Mouse (Mus musculus) liver, embryonic 14.5 days (tissue): ENCODE measurements around the gene Pde10a. TPM values are rescaled to one million over a fixed set of nuclear protein-coding genes. Genes with fewer than 3 reads are reported as not detected.

Source experiments
- ATAC-seq: fragments of 200-750 bp; cut with Nextera tagmentation; 2 replicates; pipeline ENCODE4 v1.8.0; 2017; ENCODE audit warnings: moderate number of reproducible peaks, mild to moderate bottlenecking, moderate library complexity; ENCODE audit not compliant: insufficient read depth
- DNase-seq, 3 experiments: peaks; one replicate each; pipeline ENCODE4 v3.0.0-alpha.2; 2012 to 2013; ENCODE audit warnings: low read depth in 3 of 3, low spot score in 3 of 3
- H3K27ac ChIP-seq: fragments of 300-500 bp; sonication (generic); 2 replicates; pipeline ENCODE4 v1.5.1; 2014; ENCODE audit warnings: moderate library complexity, mild to moderate bottlenecking, control low read depth, inconsistent platforms
- H3K27me3 ChIP-seq: fragments of 300-500 bp; sonication (generic); 2 replicates; pipeline ENCODE4 v1.6.1; 2014; ENCODE audit warnings: mild to moderate bottlenecking, low read length, moderate library complexity; ENCODE audit not compliant: control insufficient read depth, insufficient read depth
- H3K36me3 ChIP-seq: fragments of 300-500 bp; sonication (generic); replicated peaks from 2 replicates; pipeline ENCODE4 v1.6.1; 2014; ENCODE audit warnings: low read depth; ENCODE audit not compliant: control insufficient read depth, insufficient read depth
- H3K4me1 ChIP-seq, 2 experiments: fragments of 200-500 bp in 1 of 2; fragments of 300-500 bp in 1 of 2; sonication (generic) in 1 of 2; replicated peaks; 2 replicates each; pipeline ENCODE4 v1.6.1; 2012 to 2014; ENCODE audit warnings: antibody characterized with exemption in 1 of 2, inconsistent platforms in 1 of 2, low read length in 1 of 2; ENCODE audit not compliant: control insufficient read depth in 2 of 2, insufficient read depth in 2 of 2
- H3K4me2 ChIP-seq: fragments of 300-500 bp; sonication (generic); 2 replicates; pipeline ENCODE4 v1.6.1; 2014; ENCODE audit warnings: low read depth, mild to moderate bottlenecking, control low read depth, moderate library complexity
- H3K4me3 ChIP-seq, 2 experiments: fragments of 200-500 bp in 1 of 2; fragments of 300-500 bp in 1 of 2; sonication (generic) in 1 of 2; 2 replicates each; pipeline ENCODE4 v1.5.1; 2012 to 2014; ENCODE audit warnings: low read depth in 2 of 2, low read length in 2 of 2, mild to moderate bottlenecking in 2 of 2, control low read depth in 1 of 2, inconsistent platforms in 1 of 2, moderate library complexity in 1 of 2; ENCODE audit not compliant: insufficient read depth in 1 of 2
- H3K9ac ChIP-seq: fragments of 300-500 bp; sonication (generic); replicated peaks from 2 replicates; pipeline ENCODE4 v1.6.1; 2014; ENCODE audit warnings: mild to moderate bottlenecking, control low read depth, moderate library complexity
- H3K9me3 ChIP-seq: fragments of 300-500 bp; sonication (generic); 2 replicates; pipeline ENCODE4 v1.6.1; 2016; ENCODE audit warnings: low read length, mixed read lengths; ENCODE audit not compliant: control insufficient read depth
- CTCF ChIP-seq: IDR thresholded peaks from 2 replicates; pipeline ENCODE4 v1.5.1; 2016; ENCODE audit warnings: antibody characterized with exemption, low read depth, control low read depth
- EP300 ChIP-seq: IDR thresholded peaks from 2 replicates; pipeline ENCODE4 v1.6.1; 2016; ENCODE audit warnings: antibody characterized with exemption, low read depth
- WGBS: fragments of 180-500 bp; shearing (Covaris S2); extraction: QIAGEN DNeasy Blood & Tissue Kit; methylation state at CpG from one replicate; pipeline ENCODE4 v1.1.7; 2014; ENCODE audit not compliant: insufficient replicate concordance; 5-methylcytosine and 5-hydroxymethylcytosine counted together
- polyA plus RNA-seq, 2 experiments: library from polyadenylated mRNA; depleted of rRNA in 1 of 2; stranded (reverse) in 1 of 2; unstranded in 1 of 2; fragments of >200 nt; fragmentation: Nextera tagmentation in 1 of 2; extraction: Ambion mirVana in 1 of 2; gene quantifications; 2 replicates each; pipeline versions ENCODE4 v1.2.1 to v1.2.3; 2012 to 2014

Gene Pde10a
- polyA plus RNA-seq (2012; rRNA removed) = 0.52 and 0.60 TPM in 2 replicates
- 0.34 and 0.52 TPM in 2 replicates for polyA plus RNA-seq (2014; fragmentation: Nextera tagmentation; extraction: Ambion mirVana)

DNA sequence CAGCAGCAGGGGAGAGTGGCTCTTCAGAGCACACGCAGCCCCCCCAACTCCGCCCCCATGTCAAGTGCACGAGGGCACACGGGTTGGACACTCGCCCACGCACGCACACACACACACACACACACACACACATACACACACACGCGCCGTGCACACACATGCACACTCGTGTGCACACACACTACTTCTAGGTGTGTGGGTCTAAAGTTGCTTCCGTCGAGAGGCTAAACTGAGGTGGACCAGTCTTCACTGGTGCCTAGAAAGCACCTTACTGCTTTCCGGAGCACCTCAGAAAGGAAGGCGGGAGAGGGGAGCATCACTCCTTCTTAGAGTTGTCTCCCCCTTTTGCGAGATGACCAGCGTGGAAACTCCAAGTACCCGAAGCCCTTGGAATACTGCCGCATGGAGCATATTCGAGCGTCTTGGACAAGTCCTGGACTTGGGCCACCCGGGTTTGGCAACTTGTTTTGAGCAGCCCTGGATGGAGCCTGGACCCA lies at the start of gene Pde10a:
Gene Pde10a (plus strand): TSS at position 148 of the 497 bp plus-strand sequence.
- no peaks in the 10 kb centered on the region for H3K36me3 ChIP-seq
- H3K9ac ChIP-seq = no peak within 1 kb of the TSS
- peaks cover 31% of the 10 kb centered on the region for H3K27me3 ChIP-seq

DNA sequence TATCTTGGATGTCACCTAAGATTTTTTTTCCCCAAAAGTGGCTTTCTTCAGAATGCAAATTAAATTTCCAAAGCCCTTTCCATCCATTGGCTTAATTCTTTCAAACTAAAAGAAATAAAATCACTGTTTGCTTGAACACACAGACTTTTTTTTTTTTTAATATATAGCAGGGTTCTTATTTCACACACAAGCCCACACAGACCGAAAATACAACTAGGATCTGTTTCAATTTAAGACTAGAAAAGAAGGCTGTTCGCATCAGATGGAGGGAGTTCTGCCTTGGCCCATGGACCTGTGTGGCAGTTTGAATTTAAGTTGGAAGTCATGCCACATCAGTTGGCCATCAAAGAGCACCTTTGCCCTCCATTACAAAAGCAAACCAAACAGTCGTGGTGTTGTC lies 46.6 kb upstream of the Pde10a start:
- TF ChIP-seq EP300 = no peak
- TF ChIP-seq CTCF = no peak
- Histone ChIP-seq H3K27ac (no peak overlapping the region), H3K4me2 (no peak overlapping the region), H3K9me3 (no peaks in the 10 kb centered on the region), H3K36me3 (no peaks in the 10 kb centered on the region), H3K27me3 (no peaks in the 10 kb centered on the region), H3K4me3 (no peak overlapping the region), H3K9ac (no peak overlapping the region), H3K4me1 (no peaks in the 10 kb centered on the region)
- WGBS = 39% methylated on average over 3 of the region's 3 CpGs
- no peak for ATAC-seq
- no peak for DNase-seq

More for the DNA sequence above, at the start of gene Pde10a:
- H3K4me3 ChIP-seq = peak within 1 kb of the TSS in 1 of 2 experiments; percentile 2; a peak in 2 of 4 replicates
- peak within 1 kb of the TSS; percentile 42 for H3K4me2 ChIP-seq
- no peaks in the 10 kb centered on the region for H3K9me3 ChIP-seq
- ATAC-seq = no peak
- no peak for DNase-seq
- TF ChIP-seq CTCF = no peak
- no peak for TF ChIP-seq EP300
- WGBS = 5% methylated on average over 22 of the region's 22 CpGs
- no peaks in the 10 kb centered on the region for H3K4me1 ChIP-seq
- H3K27ac ChIP-seq = no peak within 1 kb of the TSS

DNA sequence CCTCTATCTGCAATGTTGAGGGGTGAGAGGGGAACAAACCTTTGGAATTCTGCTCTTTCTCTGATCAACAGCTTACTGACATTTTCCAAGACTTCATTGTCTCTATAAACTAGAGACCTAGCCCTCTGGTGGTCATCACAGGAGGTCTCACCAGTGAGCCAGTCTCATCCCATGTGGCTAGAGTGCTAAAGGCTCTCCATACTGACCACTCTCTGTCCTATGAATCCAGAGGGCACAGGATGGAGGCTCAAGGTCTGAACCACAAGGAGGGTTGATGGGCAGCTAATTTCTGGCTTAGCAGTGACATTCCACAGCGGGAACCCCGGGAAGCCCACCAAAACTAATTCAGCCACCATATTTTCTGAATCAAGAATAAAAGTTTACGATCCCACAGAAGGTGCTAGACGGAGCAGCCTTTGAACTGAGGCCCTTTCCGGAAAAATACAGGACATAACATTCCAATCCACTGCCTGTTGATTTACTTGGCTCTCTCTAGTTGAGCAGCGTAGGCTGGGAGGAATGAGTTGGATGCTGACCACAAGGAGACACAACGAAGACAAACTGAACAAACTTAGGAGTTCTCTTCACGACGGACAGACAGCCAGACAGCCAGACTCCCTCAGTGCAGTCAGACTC lies 45.6 kb upstream of the Pde10a start:
- no peak for DNase-seq
- H3K4me1 ChIP-seq = no peaks in the 10 kb centered on the region
- H3K36me3 ChIP-seq = no peaks in the 10 kb centered on the region
- no peak overlapping the region for H3K4me2 ChIP-seq
- WGBS = 65% methylated on average over 9 of the region's 9 CpGs
- H3K27ac ChIP-seq = no peak overlapping the region
- no peak overlapping the region for H3K4me3 ChIP-seq
- ATAC-seq = no peak
- H3K9me3 ChIP-seq = no peaks in the 10 kb centered on the region
- no peak overlapping the region for H3K9ac ChIP-seq
- TF ChIP-seq CTCF = no peak
- TF ChIP-seq EP300 = no peak
- H3K27me3 ChIP-seq = no peaks in the 10 kb centered on the region

DNA sequence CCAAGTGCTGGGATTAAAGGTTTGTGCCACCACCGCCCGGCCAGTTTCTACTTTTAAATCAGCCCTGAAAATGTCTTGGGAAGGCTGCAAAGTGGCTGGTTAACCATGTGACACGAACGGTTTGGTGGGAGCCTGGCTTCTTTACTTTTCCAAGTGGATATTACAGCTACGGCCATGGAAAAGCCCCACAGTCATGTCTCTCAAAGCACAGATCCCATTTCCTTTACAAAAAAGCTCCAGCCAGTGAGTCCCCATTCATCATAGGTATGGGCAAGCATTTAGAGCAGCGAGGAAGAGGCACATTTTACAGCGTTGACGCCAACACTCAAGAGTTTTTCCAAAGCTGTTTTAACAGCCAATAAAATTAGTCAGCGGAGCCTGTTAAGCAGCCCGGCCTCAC lies 43.4 kb upstream of the Pde10a start:
- H3K9ac ChIP-seq = no peak overlapping the region
- no peak for DNase-seq
- WGBS = 59% methylated on average over 10 of the region's 10 CpGs
- no peak overlapping the region for H3K27ac ChIP-seq
- H3K27me3 ChIP-seq = no peaks in the 10 kb centered on the region
- no peak overlapping the region for H3K4me2 ChIP-seq
- H3K4me3 ChIP-seq = no peak overlapping the region
- no peaks in the 10 kb centered on the region for H3K36me3 ChIP-seq
- no peak for TF ChIP-seq CTCF
- TF ChIP-seq EP300 = no peak
- no peaks in the 10 kb centered on the region for H3K9me3 ChIP-seq
- H3K4me1 ChIP-seq = no peaks in the 10 kb centered on the region
- no peak for ATAC-seq

DNA sequence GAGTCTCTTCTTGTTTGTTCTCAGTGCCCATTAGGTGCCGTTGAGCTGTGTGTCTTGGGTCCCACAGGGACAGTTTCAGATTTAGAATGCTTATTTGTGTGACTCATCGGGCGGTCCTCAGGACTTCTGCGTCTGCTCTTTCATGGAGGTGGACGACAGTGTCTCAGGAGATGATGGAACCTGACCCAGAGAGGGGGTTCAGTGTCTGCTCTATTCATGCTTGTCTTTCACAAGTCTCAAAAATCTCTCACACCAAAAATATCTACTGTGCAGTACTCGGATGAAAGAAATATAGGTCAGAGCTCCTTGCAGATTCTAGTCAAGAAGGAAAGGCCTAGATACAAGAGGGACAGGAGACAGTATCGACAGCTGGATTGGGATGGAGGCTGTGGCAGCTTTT lies 42.3 kb upstream of the Pde10a start:
- H3K4me1 ChIP-seq = no peaks in the 10 kb centered on the region
- H3K4me3 ChIP-seq = no peak overlapping the region
- DNase-seq (no peak), ATAC-seq (no peak)
- TF ChIP-seq CTCF (no peak), EP300 (no peak)
- WGBS = 69% methylated on average over 7 of the region's 7 CpGs
- no peaks in the 10 kb centered on the region for H3K27me3 ChIP-seq
- no peak overlapping the region for H3K9ac ChIP-seq
- no peak overlapping the region for H3K27ac ChIP-seq
- no peaks in the 10 kb centered on the region for H3K36me3 ChIP-seq
- H3K9me3 ChIP-seq = no peaks in the 10 kb centered on the region
- no peak overlapping the region for H3K4me2 ChIP-seq
